ENCODE assay signal across 38 mouse cellular contexts in the genomic region with DNA sequence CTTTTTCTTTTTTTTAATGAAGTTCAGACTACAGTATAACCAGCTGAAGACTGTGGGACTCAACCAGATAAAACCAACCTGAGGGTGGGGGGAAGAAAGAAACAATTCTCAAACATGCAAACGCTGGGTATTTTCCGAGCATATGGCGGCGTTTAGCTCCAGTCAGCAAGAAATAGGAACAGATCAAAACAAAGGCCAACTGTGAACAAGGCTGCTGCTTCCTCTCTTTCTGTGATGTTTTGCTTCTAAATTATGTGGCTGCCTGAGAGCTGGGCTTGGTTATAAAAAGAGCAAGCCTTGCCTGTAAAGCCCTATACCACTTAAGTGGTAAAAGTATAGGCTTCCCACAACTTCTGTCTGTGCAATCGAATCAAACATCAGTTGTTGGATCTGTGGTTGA. TPM values are rescaled to one million over a fixed set of nuclear protein-coding genes. Genes with fewer than 3 reads are reported as not detected.
DNase-seq lines count a peak whose midpoint lies in the region; ATAC-seq lines count a peak whose summit lies in the region.
"Had no signal": no experiment of that assay in that cellular context is flagged by ENCODE, and none has a peak within 500 bp of the region (broad histone marks: within the 10 kb centered on the region; RNA-seq: fewer than 3 reads in every experiment).

No protein-coding gene starts in this region.

- no peak overlapping the region for H3K9ac ChIP-seq in forebrain, embryonic 16.5 days (replicated peaks; ENCODE audit: low read depth, low read length)
- H3K9ac ChIP-seq in embryonic facial prominence, embryonic 13.5 days, result no peak overlapping the region
- H3K9ac ChIP-seq: hindbrain, embryonic 15.5 days; limb, embryonic 15.5 days; liver, embryonic 13.5 days; neural tube, embryonic 15.5 days had no signal

- H3K27ac ChIP-seq in forebrain, embryonic 16.5 days (ENCODE audit: low read length), result no peak overlapping the region
- H3K27ac ChIP-seq in forebrain, embryonic 10.5 days, result no peak overlapping the region
- H3K27ac ChIP-seq in embryonic facial prominence, embryonic 13.5 days, result peak overlapping the region; percentile 69
- H3K27ac ChIP-seq: hindbrain, embryonic 10.5 days; hindbrain, embryonic 15.5 days; layer of hippocampus, adult 2 months; limb, embryonic 10.5 days; limb, embryonic 15.5 days; liver, embryonic 13.5 days; macrophage; neural tube, embryonic 15.5 days had no signal

- 59% methylated on average over 5 of the region's 5 CpGs for WGBS in forebrain, embryonic 16.5 days
- WGBS in forebrain, embryonic 10.5 days, result 83% methylated on average over 5 of the region's 5 CpGs
- whole genome bisulfite sequencing in embryonic facial prominence, embryonic 13.5 days, result 27% methylated on average over 5 of the region's 5 CpGs

- H3K4me2 ChIP-seq in forebrain, embryonic 16.5 days (ENCODE audit: low read length), result no peak overlapping the region
- no peak overlapping the region for H3K4me2 ChIP-seq in embryonic facial prominence, embryonic 13.5 days
- H3K4me2 ChIP-seq: hindbrain, embryonic 15.5 days; limb, embryonic 15.5 days; liver, embryonic 13.5 days; neural tube, embryonic 15.5 days had no signal

- H3K36me3 ChIP-seq in forebrain, embryonic 16.5 days (ENCODE audit: control insufficient read depth, insufficient read depth), result no peaks in the 10 kb centered on the region
- no peaks in the 10 kb centered on the region for H3K36me3 ChIP-seq in forebrain, embryonic 10.5 days (replicated peaks)
- H3K36me3 ChIP-seq in embryonic facial prominence, embryonic 13.5 days, result no peaks in the 10 kb centered on the region
- H3K36me3 ChIP-seq: hindbrain, embryonic 10.5 days; hindbrain, embryonic 15.5 days; limb, embryonic 10.5 days; limb, embryonic 15.5 days; liver, embryonic 13.5 days; neural tube, embryonic 15.5 days had no signal

- no peak for DNase-seq in forebrain, embryonic 10.5 days (ENCODE audit: extremely low spot score, low spot score)
- DNase-seq in layer of hippocampus, adult 8-10 months (ENCODE audit: low spot score in 2 of 2), result peak; percentile 8 to 19
- no peak for DNase-seq in layer of hippocampus, adult 9-11 months
- peak; percentile 60 for DNase-seq in brain, adult 2 months (ENCODE audit: low read depth, low spot score)
- DNase-seq in gastrocnemius, adult 8-10 months (ENCODE audit: low spot score in 2 of 2), result no peak
- DNase-seq: adrenal gland, adult 8-10 months; cerebellum, adult 11 months; cerebellum, adult 9-11 months; embryo, embryonic 11 days; gastrocnemius, postnatal 14 days; heart, postnatal 14 days; kidney, adult 11 months; kidney, postnatal 14 days; liver, embryonic 13.5 days; lung, adult 18-20 months; midbrain, embryonic 14.5 days had no signal

- no peak overlapping the region for H3K4me3 ChIP-seq in forebrain, embryonic 16.5 days (replicated peaks; ENCODE audit: low read length)
- H3K4me3 ChIP-seq in forebrain, embryonic 10.5 days, result no peak overlapping the region
- H3K4me3 ChIP-seq in embryonic facial prominence, embryonic 13.5 days, result no peak overlapping the region
- H3K4me3 ChIP-seq: hindbrain, embryonic 10.5 days; hindbrain, embryonic 15.5 days; layer of hippocampus, adult 2 months; limb, embryonic 10.5 days; limb, embryonic 15.5 days; liver, embryonic 13.5 days; neural tube, embryonic 15.5 days had no signal

- no peaks in the 10 kb centered on the region for H3K27me3 ChIP-seq in forebrain, embryonic 16.5 days (replicated peaks; ENCODE audit: control insufficient read depth, insufficient read depth, low read length)
- H3K27me3 ChIP-seq in forebrain, embryonic 10.5 days (ENCODE audit: poor library complexity, severe bottlenecking), result no peaks in the 10 kb centered on the region
- no peaks in the 10 kb centered on the region for H3K27me3 ChIP-seq in embryonic facial prominence, embryonic 13.5 days
- H3K27me3 ChIP-seq: CH12.LX; hindbrain, embryonic 15.5 days; limb, embryonic 15.5 days; liver, embryonic 13.5 days; neural tube, embryonic 15.5 days had no signal

- 0 out of 2 replicates have a peak, but pooled peaks cover 5% of the 10 kb centered on the region for H3K4me1 ChIP-seq in forebrain, embryonic 16.5 days (replicated peaks; ENCODE audit: control insufficient read depth, insufficient read depth, low read length)
- H3K4me1 ChIP-seq in forebrain, embryonic 10.5 days, result no peaks in the 10 kb centered on the region
- peaks cover 7% of the 10 kb centered on the region; the same call in 1 of the 2 replicates for H3K4me1 ChIP-seq in embryonic facial prominence, embryonic 13.5 days
- H3K4me1 ChIP-seq: hindbrain, embryonic 10.5 days; hindbrain, embryonic 15.5 days; limb, embryonic 10.5 days; limb, embryonic 15.5 days; liver, embryonic 13.5 days; neural tube, embryonic 15.5 days had no signal

- ATAC-seq in forebrain, embryonic 16.5 days, result peak; percentile 33; the same call in 1 of the 2 replicates
- no peak for ATAC-seq in embryonic facial prominence, embryonic 13.5 days (ENCODE audit: insufficient number of reproducible peaks, insufficient read depth, low FRiP score, low TSS enrichment, low read depth)
- ATAC-seq in megakaryocyte progenitor cell, adult 5-6 weeks (replicated peaks; ENCODE audit: poor library complexity), result no peak
- ATAC-seq: activated CD4-positive, CD25-positive, alpha-beta regulatory T cell, adult 4 months; inflammation-experienced regulatory T-cells, adult 6 months; lung, postnatal 0 days had no signal

- no peaks in the 10 kb centered on the region for H3K9me3 ChIP-seq in forebrain, embryonic 16.5 days (ENCODE audit: control insufficient read depth, low read length)
- no peaks in the 10 kb centered on the region for H3K9me3 ChIP-seq in forebrain, embryonic 10.5 days
- no peaks in the 10 kb centered on the region for H3K9me3 ChIP-seq in embryonic facial prominence, embryonic 13.5 days
- H3K9me3 ChIP-seq: hindbrain, embryonic 10.5 days; hindbrain, embryonic 15.5 days; limb, embryonic 10.5 days; limb, embryonic 15.5 days; liver, embryonic 13.5 days; neural tube, embryonic 15.5 days had no signal

RNA-seq across cellular contexts. Expression of gene 1700012B07Rik, which starts 42.5 kb away (rescaled TPM):
- polyA plus RNA-seq in forebrain, embryonic 16.5 days (2015; fragmentation: Nextera tagmentation; extraction: Ambion mirVana), result not detected in 2 replicates
- polyA plus RNA-seq in forebrain, embryonic 10.5 days (2016; fragmentation: Nextera tagmentation; extraction: Ambion mirVana), result not detected in 2 replicates
- total RNA-seq in layer of hippocampus, adult 8-10 months (2022), result not detected
- polyA plus RNA-seq in embryonic facial prominence, embryonic 13.5 days (2015; fragmentation: Nextera tagmentation; extraction: Ambion mirVana), result not detected in 2 replicates
- not detected in 2 replicates for total RNA-seq in megakaryocyte progenitor cell, adult 5-6 weeks (2015)
- total RNA-seq in megakaryocyte progenitor cell, adult 5-6 weeks (2017), result not detected in 2 replicates
- not detected for total RNA-seq in gastrocnemius, adult 8-10 months (2022)
- total RNA-seq: adrenal gland, adult 8-10 months; adrenal gland, postnatal 4 days; CH12.LX; ES-E14; gastrocnemius, postnatal 14 days; granulocyte monocyte progenitor cell, adult 5-6 weeks; heart, postnatal 14 days; layer of hippocampus, adult 2 months; left cerebral cortex, adult 8-10 months had no signal
- polyA plus RNA-seq: heart, embryonic 14.5 days; hindbrain, embryonic 10.5 days; hindbrain, embryonic 15.5 days; kidney, embryonic 14.5 days; limb, embryonic 10.5 days; limb, embryonic 15.5 days; liver, embryonic 13.5 days; lung, postnatal 0 days; macrophage; midbrain, embryonic 14.5 days; neural tube, embryonic 15.5 days; small intestine, adult 2 months; stomach, embryonic 14.5 days had no signal

Comparison
In these comparisons a context has a peak if more than half of its experiments do, and no peak if none do; other contexts are left out.
1. DNase-seq: peak in layer of hippocampus, adult 8-10 months (2 of 2) and brain, adult 2 months (single experiment); none in forebrain, embryonic 10.5 days (single experiment), layer of hippocampus, adult 9-11 months (single experiment) and gastrocnemius, adult 8-10 months (0 of 2).